Mouse (Mus musculus) embryo, embryonic 11 days (tissue): Measurements from ENCODE around the gene Rc3h1.
"Not testable (repeated sequence)": the region's sequence is repeated elsewhere in the genome, so short reads cannot be mapped to it uniquely, and the experiment has no call there.

Experiments
- DNase-seq: peaks from one replicate; pipeline ENCODE4 v3.0.0-alpha.2; 2015

The Rc3h1 gene

GRCm38 (mm10) chr1:160967268-160967667, 61.0 kb downstream of the Rc3h1 start:
- DNase-seq, result no peak

DNA sequence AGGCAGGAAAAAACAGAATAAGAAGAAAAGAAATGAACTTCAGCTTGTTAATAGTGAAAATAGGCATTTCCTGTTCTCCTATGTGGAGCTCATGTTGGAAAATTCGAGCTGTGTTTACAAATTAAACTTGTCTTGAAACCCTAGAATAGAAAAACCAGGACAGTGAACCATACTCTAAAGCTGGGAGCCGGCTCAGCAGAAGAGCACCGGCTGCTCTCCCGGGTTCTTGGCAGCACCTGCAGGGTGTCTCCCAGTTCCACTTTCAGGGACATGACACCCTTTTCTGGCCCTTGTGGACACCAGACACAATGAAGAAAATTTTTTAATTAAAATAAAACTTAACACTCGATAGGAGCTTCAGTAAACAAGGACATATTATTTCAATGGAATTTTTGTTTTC, 62.4 kb downstream of the Rc3h1 start:
- DNase-seq, result no peak

- DNase-seq, result no peak
These were observed 72.0 kb downstream of the Rc3h1 start, which contains the start of gene Serpinc1 for GRCm38 (mm10) chr1:160978071-160978735. Gene Serpinc1, plus strand, starts transcription at chr1:160978585.

- DNase-seq, result no peak
These were observed 73.8 kb downstream of the Rc3h1 start for GRCm38 (mm10) chr1:160980021-160980420.

- DNase-seq, result no peak
These were observed 74.5 kb downstream of the Rc3h1 start for GRCm38 (mm10) chr1:160980537-160981234.

DNA sequence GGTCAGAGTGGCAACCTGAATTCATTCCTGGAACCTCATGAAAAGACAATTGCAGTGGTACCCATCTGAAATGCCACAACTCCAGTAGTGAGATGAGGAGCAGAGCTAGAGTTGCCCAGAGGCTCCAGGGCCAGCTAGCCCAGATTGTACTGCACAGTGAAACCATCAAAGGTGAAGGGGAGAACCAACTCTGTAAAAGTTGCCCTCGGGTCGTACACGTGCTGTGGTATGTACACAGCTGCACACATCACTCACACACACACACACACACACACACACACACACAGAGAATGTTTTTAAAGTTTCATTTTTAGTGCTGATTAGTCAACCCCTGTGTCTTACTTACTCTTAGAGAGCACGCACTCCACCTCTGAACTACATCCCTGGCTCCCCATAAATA, 75.1 kb downstream of the Rc3h1 start:
- no peak for DNase-seq

GRCm38 (mm10) chr1:160982887-160983286, 76.7 kb downstream of the Rc3h1 start:
- no peak for DNase-seq

- not testable (repeated sequence) for DNase-seq
These were observed 78.5 kb downstream of the Rc3h1 start for GRCm38 (mm10) chr1:160984731-160985130.

DNA sequence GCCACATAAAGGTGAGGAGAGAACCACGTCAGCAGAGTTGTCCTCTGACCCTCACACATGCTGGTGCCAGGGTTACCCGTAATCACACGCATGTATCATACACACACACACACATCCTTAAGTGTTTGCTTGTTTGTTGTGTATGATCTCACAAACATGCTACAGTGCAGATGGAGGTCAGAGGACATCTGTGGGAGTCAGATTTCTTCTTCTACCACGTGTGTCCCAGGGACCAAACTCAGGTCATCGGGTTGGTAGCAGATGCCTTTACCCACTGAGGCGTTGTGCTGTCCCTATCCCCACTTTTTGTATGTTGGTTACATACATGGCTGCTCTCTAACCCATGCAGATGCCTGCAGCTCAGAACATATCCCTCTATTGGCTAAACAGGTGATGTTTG, 79.3 kb downstream of the Rc3h1 start:
- DNase-seq, result no peak

DNA sequence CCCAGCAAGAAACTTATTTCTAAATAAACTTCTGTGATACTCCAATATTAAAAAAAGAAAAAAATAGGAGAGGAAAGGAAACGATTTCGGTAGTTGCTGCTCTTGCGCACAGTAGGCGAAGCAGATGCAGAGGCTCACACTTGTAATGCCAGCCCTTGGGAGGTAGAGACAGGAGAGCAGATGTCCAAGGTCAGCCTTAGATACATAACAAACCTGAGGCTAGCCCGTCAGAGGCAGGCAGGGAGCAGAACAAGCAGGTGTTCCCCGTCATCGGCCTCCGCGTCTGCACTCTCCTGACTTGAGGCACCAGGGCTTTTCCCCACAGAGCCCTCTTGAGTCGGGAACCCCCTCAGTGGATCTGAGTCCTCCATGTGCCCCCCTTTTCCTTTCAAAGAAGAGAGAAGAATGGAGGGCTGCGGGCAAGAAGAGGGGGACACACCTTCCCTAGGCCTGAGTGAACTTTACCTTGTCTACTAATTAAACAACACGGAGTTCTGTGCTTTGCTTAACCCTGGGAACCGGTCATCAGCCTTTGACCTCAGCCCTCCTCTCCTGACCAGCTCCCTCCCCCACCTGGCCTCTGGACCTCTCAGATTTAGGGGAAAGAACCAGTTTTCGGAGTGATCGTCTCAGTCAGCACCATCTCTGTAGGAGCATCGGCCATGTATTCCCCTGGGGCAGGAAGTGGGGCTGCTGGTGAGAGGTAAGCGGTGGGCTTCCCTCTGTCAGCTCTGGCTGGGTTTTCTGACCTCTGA, 80.8 kb downstream of the Rc3h1 start:
- DNase-seq, result no peak

DNA sequence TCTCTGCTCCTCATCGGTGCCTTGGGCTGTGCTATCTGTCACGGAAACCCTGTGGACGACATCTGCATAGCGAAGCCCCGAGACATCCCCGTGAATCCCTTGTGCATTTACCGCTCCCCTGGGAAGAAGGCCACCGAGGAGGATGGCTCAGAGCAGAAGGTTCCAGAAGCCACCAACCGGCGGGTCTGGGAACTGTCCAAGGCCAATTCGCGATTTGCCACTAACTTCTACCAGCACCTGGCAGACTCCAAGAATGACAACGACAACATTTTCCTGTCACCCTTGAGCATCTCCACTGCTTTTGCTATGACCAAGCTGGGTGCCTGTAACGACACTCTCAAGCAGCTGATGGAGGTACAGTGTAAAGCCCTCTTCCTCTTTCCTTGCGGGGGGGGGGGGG, 83.2 kb downstream of the Rc3h1 start:
- DNase-seq, result no peak

- no peak for DNase-seq
These were observed 87.6 kb downstream of the Rc3h1 start for GRCm38 (mm10) chr1:160993851-160994250.

DNA sequence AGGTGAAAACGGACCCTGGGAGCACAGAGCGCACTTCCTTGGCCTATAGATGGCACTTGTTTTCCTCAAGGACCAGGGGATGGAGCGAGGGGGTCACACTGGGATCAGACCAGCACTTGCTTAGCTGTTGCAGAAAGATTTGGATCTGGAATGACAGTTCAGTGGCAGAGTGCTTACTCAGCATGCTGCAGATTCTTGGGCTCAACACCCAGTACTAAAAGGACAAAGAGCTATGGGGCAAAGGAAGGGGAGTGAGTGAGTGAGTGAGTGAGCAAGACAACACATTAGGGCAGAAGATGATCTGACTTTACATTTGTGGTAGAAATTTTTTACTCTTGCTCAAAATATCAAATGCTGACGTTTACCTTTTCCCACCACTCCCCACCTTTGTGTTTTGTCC, 98.7 kb downstream of the Rc3h1 start:
- DNase-seq, result no peak

DNA sequence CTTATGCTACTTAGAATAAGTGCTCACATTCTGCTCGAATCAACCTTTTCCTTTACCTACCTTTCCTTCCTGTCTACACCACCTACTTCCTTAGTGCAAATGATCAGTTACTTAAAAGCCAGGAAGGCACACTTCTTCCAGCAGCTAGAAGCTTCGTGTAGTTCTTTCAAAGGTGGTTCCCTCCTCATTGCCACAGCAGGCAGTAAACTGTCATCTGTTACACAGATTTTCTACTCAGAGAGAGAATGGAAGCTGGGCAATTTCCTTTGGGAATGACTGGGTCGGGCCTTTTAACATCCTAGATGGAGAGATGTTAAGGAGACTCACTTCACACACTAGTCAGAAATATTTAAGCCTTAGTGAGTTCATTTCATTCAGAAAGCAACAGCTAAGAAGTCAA, 99.3 kb downstream of the Rc3h1 start:
- DNase-seq, result no peak

DNA sequence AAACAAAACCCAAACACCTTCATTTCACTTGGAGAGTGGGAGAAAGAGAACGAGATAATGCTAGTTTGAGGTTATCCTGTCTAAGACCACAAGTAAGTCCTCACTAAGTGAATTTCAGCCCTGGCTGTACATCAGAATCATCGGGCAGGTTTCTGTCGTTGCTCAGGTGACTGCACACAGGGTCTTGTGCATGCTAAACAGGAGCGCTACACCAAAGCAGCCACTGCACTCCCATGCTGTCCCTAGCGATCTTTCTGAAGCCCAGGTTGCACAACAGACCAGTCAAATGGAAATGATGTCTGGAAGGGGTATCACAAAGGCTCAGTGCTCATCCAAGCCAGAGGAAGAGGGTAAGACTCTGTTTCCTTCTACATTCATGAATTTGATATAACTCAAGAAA, 100.3 kb downstream of the Rc3h1 start:
- no peak for DNase-seq

- DNase-seq, result no peak
These were observed 101.8 kb downstream of the Rc3h1 start for GRCm38 (mm10) chr1:161008038-161008437.

- DNase-seq, result no peak
These were observed 104.2 kb downstream of the Rc3h1 start for GRCm38 (mm10) chr1:161010436-161010835.

GRCm38 (mm10) chr1:161016378-161016777, 110.2 kb downstream of the Rc3h1 start:
- no peak for DNase-seq

DNA sequence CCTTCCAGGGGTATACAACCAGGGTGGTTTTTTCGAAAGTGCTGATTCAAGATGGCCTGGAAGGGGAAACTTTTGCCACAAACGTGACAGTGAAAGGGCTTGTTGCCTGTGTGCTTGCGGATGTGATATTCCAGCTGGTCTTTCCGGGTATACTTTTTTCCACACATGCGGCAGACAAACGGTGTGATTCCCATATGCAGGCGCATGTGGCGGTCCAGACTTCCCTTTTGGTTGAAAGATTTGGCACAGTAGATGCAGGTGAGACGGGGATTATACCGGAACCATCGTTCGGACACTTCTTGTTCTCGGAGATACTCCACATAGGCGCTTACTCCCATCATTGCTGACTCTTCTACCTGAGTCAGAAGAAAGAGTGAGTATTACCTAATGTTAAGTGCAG, 113.8 kb downstream of the Rc3h1 start:
- no peak for DNase-seq
